Mouse (Mus musculus) yolk sac, embryonic 10.5 days (tissue): Measurements from ENCODE around the gene Itgad.

Source experiments
- DNase-seq: peaks from one replicate; pipeline ENCODE4 v3.0.0-alpha.2; 2017; ENCODE audit warnings: low spot score

The Itgad gene

GRCm38 (mm10) chr7:128180126-128180525 lies 25.9 kb downstream of the Itgad start:
- no peak for DNase-seq

DNA sequence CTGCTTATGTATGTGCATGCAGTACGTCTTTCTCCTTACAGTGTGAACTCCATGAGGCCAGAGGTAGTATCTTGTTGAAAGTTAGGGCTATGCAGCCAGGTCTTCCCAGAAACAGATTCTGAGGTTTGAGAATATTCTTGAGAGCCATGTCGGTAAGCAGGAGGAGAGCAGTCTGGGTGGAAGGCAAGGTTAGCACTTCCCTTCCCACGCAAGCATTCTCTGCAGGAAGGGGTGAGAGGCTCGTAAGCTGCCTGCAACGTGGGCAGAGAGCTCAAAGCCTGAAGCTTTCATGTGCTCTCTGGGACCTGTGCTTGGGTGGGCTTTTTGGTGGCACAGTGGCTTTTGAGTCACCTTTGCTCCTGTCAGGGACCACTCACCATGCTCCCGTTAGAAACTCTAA lies 26.4 kb downstream of the Itgad start:
- no peak for DNase-seq

DNA sequence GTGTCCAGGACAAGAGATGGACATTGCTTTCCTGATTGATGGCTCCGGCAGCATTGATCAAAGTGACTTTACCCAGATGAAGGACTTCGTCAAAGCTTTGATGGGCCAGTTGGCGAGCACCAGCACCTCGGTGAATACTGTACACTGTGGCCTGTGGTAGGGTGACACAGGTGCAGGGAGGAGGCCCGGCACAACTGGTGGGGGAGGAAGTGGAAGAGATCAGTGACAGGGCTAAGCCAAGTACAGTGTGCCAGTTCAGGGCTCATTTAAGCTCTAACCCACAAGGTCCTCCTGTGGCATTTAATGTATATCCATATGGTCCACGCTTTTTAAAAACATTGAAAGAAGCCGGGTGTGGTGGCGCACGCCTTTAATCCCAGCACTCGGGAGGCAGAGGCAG lies 27.5 kb downstream of the Itgad start:
- no peak for DNase-seq

GRCm38 (mm10) chr7:128201607-128202006 lies 47.4 kb downstream of the Itgad start:
- no peak for DNase-seq

GRCm38 (mm10) chr7:128203071-128203470 lies 48.9 kb downstream of the Itgad start:
- DNase-seq = no peak

- no peak for DNase-seq
Observed at GRCm38 (mm10) chr7:128204179-128204578, 50.0 kb downstream of the Itgad start.

DNA sequence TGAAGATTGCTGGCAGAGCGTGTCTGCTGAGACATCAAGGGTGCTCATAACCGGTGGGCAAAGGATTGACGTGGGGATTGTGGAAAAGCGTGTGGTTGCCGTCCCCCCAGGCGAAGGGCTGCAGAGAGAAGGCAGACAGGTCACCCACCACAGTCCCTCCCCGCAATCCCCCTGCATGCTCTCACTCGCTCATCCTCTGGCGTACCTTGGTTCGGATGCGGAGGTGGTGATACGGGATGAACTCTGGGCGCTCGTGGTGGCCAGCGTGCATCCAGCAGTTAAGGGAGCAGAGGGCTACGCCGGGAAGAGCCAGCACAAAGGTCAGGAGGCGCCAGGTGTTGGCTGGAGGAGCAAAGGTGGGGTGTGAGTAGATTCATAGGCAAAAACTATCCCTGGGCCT lies 51.5 kb downstream of the Itgad start:
- no peak for DNase-seq

GRCm38 (mm10) chr7:128206152-128206551 lies 52.0 kb downstream of the Itgad start, which contains the start of gene Cox6a2:
Cox6a2 (minus strand) TSS chr7:128206387.
- DNase-seq = no peak

GRCm38 (mm10) chr7:128208187-128208586 lies 54.0 kb downstream of the Itgad start:
- peak; percentile 41 for DNase-seq

- DNase-seq = peak; percentile 39
Observed at GRCm38 (mm10) chr7:128209826-128210225, 55.6 kb downstream of the Itgad start.

- no peak for DNase-seq
Observed at GRCm38 (mm10) chr7:128219952-128220351, 65.8 kb downstream of the Itgad start.

DNA sequence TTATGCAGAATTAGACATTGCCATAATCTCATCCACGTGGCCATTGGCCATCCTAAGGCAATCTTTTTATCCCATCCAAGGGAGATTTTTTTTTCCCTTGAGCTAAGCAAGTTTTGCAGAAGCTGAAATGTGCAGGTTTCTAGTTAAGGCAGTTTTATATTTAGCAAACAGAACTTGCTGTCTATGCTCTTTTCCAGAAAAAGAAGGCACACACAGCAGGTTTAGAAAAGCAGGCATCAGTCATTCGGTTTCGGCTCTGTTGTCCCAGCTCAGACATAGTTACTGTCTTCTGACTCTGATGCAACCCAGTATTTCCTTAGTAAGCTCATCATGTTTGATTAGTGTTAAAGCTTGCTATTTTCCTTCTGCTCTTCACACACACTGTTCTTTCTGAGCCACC lies 66.8 kb downstream of the Itgad start:
- no peak for DNase-seq

DNA sequence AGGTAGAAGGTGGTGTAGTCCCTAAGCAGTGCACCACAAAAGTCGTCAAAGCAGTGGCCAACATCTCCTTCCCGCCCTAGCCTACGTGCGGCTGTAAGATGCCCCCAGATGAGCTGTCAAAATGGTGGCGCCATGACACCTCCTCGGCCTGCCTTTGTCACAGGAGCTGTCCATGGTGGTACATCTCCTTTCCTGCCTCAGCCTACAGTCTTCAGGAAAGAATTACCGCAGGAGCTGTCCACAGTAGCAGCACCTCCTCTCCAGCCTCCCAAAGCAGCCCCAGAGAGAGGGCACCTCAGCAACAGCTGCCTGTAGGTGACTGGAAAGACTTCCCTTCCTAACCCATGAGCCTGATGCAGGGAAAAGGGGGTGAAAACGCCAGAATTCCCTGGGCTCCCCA lies 77.6 kb downstream of the Itgad start:
- peak; percentile 40 for DNase-seq

GRCm38 (mm10) chr7:128234796-128235195 lies 80.6 kb downstream of the Itgad start:
- no peak for DNase-seq

- DNase-seq = no peak
Observed at GRCm38 (mm10) chr7:128235481-128235880, 81.3 kb downstream of the Itgad start.

DNA sequence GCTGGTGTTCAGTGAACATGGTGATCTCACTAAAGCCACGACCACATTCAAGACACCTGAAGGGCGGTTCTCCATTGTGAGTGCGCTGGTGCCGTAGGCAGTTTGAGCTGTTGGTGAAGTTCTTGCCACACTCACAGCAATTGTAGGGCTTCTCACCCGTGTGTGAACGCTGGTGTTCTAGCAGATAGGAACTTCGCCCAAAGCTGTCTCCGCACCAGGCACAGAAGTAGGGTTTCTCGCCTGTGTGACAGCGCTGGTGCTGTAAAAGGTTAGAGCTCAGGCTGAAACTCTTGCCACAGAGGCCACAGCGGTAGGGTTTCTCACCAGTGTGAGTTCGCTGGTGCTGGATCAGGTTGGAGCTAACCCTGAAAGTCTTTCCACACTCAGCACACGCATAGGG lies 82.2 kb downstream of the Itgad start:
- no peak for DNase-seq

DNA sequence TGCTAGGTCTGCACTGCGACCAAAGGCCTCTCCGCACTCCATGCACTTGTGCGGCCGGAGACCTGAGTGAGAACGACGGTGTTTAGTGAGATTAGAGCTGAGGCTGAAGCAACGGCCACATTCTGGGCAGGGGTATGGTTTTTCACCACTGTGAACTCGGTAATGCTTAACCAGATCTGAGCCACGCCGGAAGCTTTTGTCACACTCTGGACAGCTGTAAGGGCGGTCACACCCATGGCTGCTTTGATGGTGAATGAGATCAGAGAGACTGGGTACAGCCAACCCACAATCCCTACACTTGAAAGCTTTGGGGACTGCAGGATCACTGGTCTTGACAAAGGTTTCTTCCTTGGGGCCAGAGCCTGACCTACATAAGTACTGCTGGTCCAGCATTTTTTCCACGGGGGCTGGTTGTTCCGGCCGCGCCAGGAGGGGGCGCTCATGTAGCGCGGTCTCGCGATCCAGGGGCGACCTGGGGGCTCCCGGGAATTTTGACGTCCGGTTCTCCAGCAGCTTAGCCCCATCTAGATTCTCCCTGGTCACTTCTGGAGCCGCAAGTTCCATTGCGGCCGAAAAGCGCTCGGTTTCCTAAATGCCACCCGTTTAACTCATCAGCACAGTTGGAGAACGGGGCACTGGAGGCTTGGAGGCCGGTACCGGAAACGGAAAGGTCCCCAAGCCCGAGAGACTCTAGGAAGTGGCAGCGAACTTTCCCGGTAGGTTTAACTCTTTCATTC lies 82.8 kb downstream of the Itgad start, which contains the start of gene Armc5:
Gene Armc5 (plus strand): TSS at position 487 of the 737 bp plus-strand sequence.
- DNase-seq = peak; percentile 81

DNA sequence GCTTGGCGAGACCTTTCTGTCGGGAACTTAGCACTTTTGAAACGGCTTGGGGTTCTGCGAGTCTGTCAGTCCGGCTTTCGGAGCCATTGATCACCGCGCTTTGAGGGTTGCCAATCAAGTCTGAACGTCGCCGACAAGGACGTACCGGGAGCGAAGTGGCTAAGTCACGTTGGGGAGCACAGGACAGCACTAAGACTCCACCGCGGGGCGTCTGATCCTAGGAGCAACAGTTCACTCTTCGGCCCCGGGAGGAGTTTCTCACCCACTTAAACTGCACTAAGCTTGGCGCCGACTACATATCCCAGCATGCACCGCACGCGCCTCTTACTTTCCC lies 83.4 kb downstream of the Itgad start:
- DNase-seq = no peak

- DNase-seq = peak; percentile 99
Observed at GRCm38 (mm10) chr7:128237927-128238778, 84.0 kb downstream of the Itgad start, which contains the start of gene 9130023H24Rik. 9130023H24Rik (minus strand) TSS chr7:128238031.

GRCm38 (mm10) chr7:128238991-128239390 lies 84.8 kb downstream of the Itgad start:
- DNase-seq = no peak

- no peak for DNase-seq
Observed at GRCm38 (mm10) chr7:128240131-128240784, 86.1 kb downstream of the Itgad start.

- DNase-seq = no peak
Observed at GRCm38 (mm10) chr7:128242331-128242730, 88.2 kb downstream of the Itgad start.

- no peak for DNase-seq
Observed at GRCm38 (mm10) chr7:128243921-128244320, 89.7 kb downstream of the Itgad start.
